Mouse (Mus musculus) hindbrain, embryonic 13.5 days (tissue): ENCODE results near the gene Mov10l1. TPM values are rescaled to one million over a fixed set of nuclear protein-coding genes. Genes with fewer than 3 reads are reported as not detected.

Experiments used
- ATAC-seq: fragments of 200-750 bp; cut with Nextera tagmentation; 2 replicates; pipeline ENCODE4 v1.8.0; 2017; ENCODE audit warnings: moderate TSS enrichment; ENCODE audit not compliant: low FRiP score
- H3K27ac ChIP-seq: fragments of 300-500 bp; sonication (generic); 2 replicates; pipeline ENCODE4 v1.5.1; 2015; ENCODE audit warnings: inconsistent platforms, mild to moderate bottlenecking, moderate library complexity
- H3K27me3 ChIP-seq: fragments of 300-500 bp; sonication (generic); 2 replicates; pipeline ENCODE4 v1.6.1; 2015; ENCODE audit warnings: mild to moderate bottlenecking, inconsistent platforms
- H3K36me3 ChIP-seq: fragments of 300-500 bp; sonication (generic); 2 replicates; pipeline ENCODE4 v1.6.1; 2015; ENCODE audit warnings: mild to moderate bottlenecking, inconsistent platforms
- H3K4me1 ChIP-seq: fragments of 300-500 bp; sonication (generic); replicated peaks from 2 replicates; pipeline ENCODE4 v1.6.1; 2015; ENCODE audit warnings: inconsistent platforms
- H3K4me2 ChIP-seq: fragments of 300-500 bp; sonication (generic); 2 replicates; pipeline ENCODE4 v1.6.1; 2015; ENCODE audit warnings: inconsistent platforms, mild to moderate bottlenecking, moderate library complexity
- H3K4me3 ChIP-seq: fragments of 300-500 bp; sonication (generic); 2 replicates; pipeline ENCODE4 v1.5.1; 2015; ENCODE audit warnings: mild to moderate bottlenecking, inconsistent platforms
- H3K9ac ChIP-seq: fragments of 300-500 bp; sonication (generic); 2 replicates; pipeline ENCODE4 v1.6.1; 2015; ENCODE audit warnings: mild to moderate bottlenecking, inconsistent platforms
- H3K9me3 ChIP-seq: fragments of 300-500 bp; sonication (generic); 2 replicates; pipeline ENCODE4 v1.6.1; 2016; ENCODE audit warnings: inconsistent platforms
- WGBS: fragments of 180-500 bp; shearing (Covaris S2); methylation state at CpG from one replicate; pipeline ENCODE4 v1.1.7; 2015; 5-methylcytosine and 5-hydroxymethylcytosine counted together
- polyA plus RNA-seq: library from polyadenylated mRNA; unstranded; fragments of >200 nt; fragmentation: Nextera tagmentation; extraction: Ambion mirVana; gene quantifications from 2 replicates; pipeline ENCODE4 v1.2.1, GENCODE M21; 2015

Mov10l1 gene
- not detected in 2 replicates for polyA plus RNA-seq

GRCm38 (mm10) chr15:88982534-88983079 is at the start of gene Mov10l1:
Gene Mov10l1 (plus strand): TSS chr15:88982909.
- H3K9ac ChIP-seq: no peak within 1 kb of the TSS
- 95% methylated on average over 31 of the region's 31 CpGs for WGBS
- H3K27ac ChIP-seq: no peak within 1 kb of the TSS
- peaks cover 15% of the 10 kb centered on the region; the same call in 1 of the 2 replicates for H3K4me1 ChIP-seq
- H3K4me2 ChIP-seq: no peak within 1 kb of the TSS
- H3K36me3 ChIP-seq: no peaks in the 10 kb centered on the region
- no peaks in the 10 kb centered on the region for H3K9me3 ChIP-seq
- H3K27me3 ChIP-seq: no peaks in the 10 kb centered on the region
- ATAC-seq: no peak
- H3K4me3 ChIP-seq: no peak within 1 kb of the TSS

- no peak for ATAC-seq
- Histone ChIP-seq H3K36me3 (no peaks in the 10 kb centered on the region), H3K4me1 (no peaks in the 10 kb centered on the region), H3K9me3 (no peaks in the 10 kb centered on the region), H3K9ac (no peak overlapping the region), H3K4me2 (no peak overlapping the region), H3K27ac (no peak overlapping the region), H3K4me3 (no peak overlapping the region), H3K27me3 (no peaks in the 10 kb centered on the region)
- 67% methylated on average over 7 of the region's 7 CpGs for WGBS
These were observed 48.6 kb upstream of the Mov10l1 start for GRCm38 (mm10) chr15:88934141-88934540.

- H3K36me3 ChIP-seq: no peaks in the 10 kb centered on the region
- no peak overlapping the region for H3K9ac ChIP-seq
- no peaks in the 10 kb centered on the region for H3K9me3 ChIP-seq
- 70% methylated on average over 6 of the region's 6 CpGs for WGBS
- H3K4me2 ChIP-seq: no peak overlapping the region
- H3K27me3 ChIP-seq: no peaks in the 10 kb centered on the region
- H3K4me1 ChIP-seq: no peaks in the 10 kb centered on the region
- no peak overlapping the region for H3K27ac ChIP-seq
- H3K4me3 ChIP-seq: no peak overlapping the region
- no peak for ATAC-seq
These were observed 46.0 kb upstream of the Mov10l1 start for GRCm38 (mm10) chr15:88936619-88937290.

GRCm38 (mm10) chr15:88937291-88937650 is 45.4 kb upstream of the Mov10l1 start:
- 83% methylated on average over 2 of the region's 2 CpGs for WGBS
- Histone ChIP-seq H3K4me3 (no peak overlapping the region), H3K9me3 (no peaks in the 10 kb centered on the region)

GRCm38 (mm10) chr15:88942783-88943182 is 39.9 kb upstream of the Mov10l1 start:
- 82% methylated on average over 5 of the region's 5 CpGs for WGBS
- Histone ChIP-seq H3K4me1 (no peaks in the 10 kb centered on the region), H3K9ac (no peak overlapping the region), H3K4me3 (no peak overlapping the region), H3K27me3 (no peaks in the 10 kb centered on the region), H3K9me3 (no peaks in the 10 kb centered on the region), H3K4me2 (no peak overlapping the region), H3K27ac (no peak overlapping the region), H3K36me3 (no peaks in the 10 kb centered on the region)
- ATAC-seq: no peak

More at GRCm38 (mm10) chr15:88937291-88937650, 45.4 kb upstream of the Mov10l1 start:
- Histone ChIP-seq H3K27ac (no peak overlapping the region), H3K36me3 (no peaks in the 10 kb centered on the region), H3K4me1 (no peaks in the 10 kb centered on the region), H3K27me3 (no peaks in the 10 kb centered on the region), H3K4me2 (no peak overlapping the region), H3K9ac (no peak overlapping the region)
- ATAC-seq: no peak

GRCm38 (mm10) chr15:88943896-88944551 is 38.7 kb upstream of the Mov10l1 start:
- 93% methylated on average over 5 of the region's 5 CpGs for WGBS

GRCm38 (mm10) chr15:88946851-88947250 is 35.9 kb upstream of the Mov10l1 start:
- Histone ChIP-seq H3K4me2 (no peak overlapping the region), H3K27ac (no peak overlapping the region), H3K4me1 (no peaks in the 10 kb centered on the region), H3K36me3 (no peaks in the 10 kb centered on the region), H3K9ac (no peak overlapping the region), H3K27me3 (no peaks in the 10 kb centered on the region), H3K9me3 (no peaks in the 10 kb centered on the region), H3K4me3 (no peak overlapping the region)
- WGBS: 65% methylated on average over 6 of the region's 6 CpGs
- no peak for ATAC-seq

More at GRCm38 (mm10) chr15:88943896-88944551, 38.7 kb upstream of the Mov10l1 start:
- H3K27me3 ChIP-seq: no peaks in the 10 kb centered on the region
- no peaks in the 10 kb centered on the region for H3K36me3 ChIP-seq
- no peak for ATAC-seq
- no peaks in the 10 kb centered on the region for H3K9me3 ChIP-seq
- H3K27ac ChIP-seq: no peak overlapping the region
- H3K4me3 ChIP-seq: no peak overlapping the region
- H3K4me2 ChIP-seq: no peak overlapping the region
- no peaks in the 10 kb centered on the region for H3K4me1 ChIP-seq
- H3K9ac ChIP-seq: no peak overlapping the region

- Histone ChIP-seq H3K4me2 (no peak overlapping the region), H3K27ac (no peak overlapping the region), H3K9ac (no peak overlapping the region), H3K4me1 (peaks cover 11% of the 10 kb centered on the region), H3K4me3 (no peak overlapping the region), H3K27me3 (peaks cover 30% of the 10 kb centered on the region), H3K36me3 (no peaks in the 10 kb centered on the region), H3K9me3 (no peaks in the 10 kb centered on the region)
- no peak for ATAC-seq
- whole genome bisulfite sequencing: 81% methylated on average over 4 of the region's 4 CpGs
These were observed 31.5 kb upstream of the Mov10l1 start for GRCm38 (mm10) chr15:88951246-88951645.

- Histone ChIP-seq H3K27ac (no peak within 1 kb of the TSS), H3K36me3 (no peaks in the 10 kb centered on the region), H3K4me1 (peaks cover 14% of the 10 kb centered on the region), H3K9me3 (no peaks in the 10 kb centered on the region), H3K4me2 (peak within 1 kb of the TSS; percentile 90), H3K4me3 (peak within 1 kb of the TSS; percentile 47), H3K9ac (peak within 1 kb of the TSS; percentile 71), H3K27me3 (peaks cover 30% of the 10 kb centered on the region)
- 4% methylated on average over 52 of the region's 53 CpGs for WGBS
- ATAC-seq: peak; percentile 85
These were observed 28.2 kb upstream of the Mov10l1 start, which contains the start of gene Ttll8 for GRCm38 (mm10) chr15:88954368-88955072. Gene Ttll8 (minus strand): TSS chr15:88954418.

GRCm38 (mm10) chr15:88955342-88955741 is 27.4 kb upstream of the Mov10l1 start:
- 83% methylated on average over 6 of the region's 6 CpGs for WGBS
- Histone ChIP-seq H3K4me2 (no peak overlapping the region), H3K9me3 (no peaks in the 10 kb centered on the region)

GRCm38 (mm10) chr15:88957522-88957921 is 25.2 kb upstream of the Mov10l1 start:
- no peak for ATAC-seq
- H3K4me1 ChIP-seq: peaks cover 17% of the 10 kb centered on the region
- H3K4me2 ChIP-seq: no peak overlapping the region
- H3K4me3 ChIP-seq: no peak overlapping the region
- no peaks in the 10 kb centered on the region for H3K9me3 ChIP-seq
- H3K36me3 ChIP-seq: no peaks in the 10 kb centered on the region
- 87% methylated on average over 4 of the region's 4 CpGs for WGBS
- peaks cover 30% of the 10 kb centered on the region for H3K27me3 ChIP-seq
- no peak overlapping the region for H3K27ac ChIP-seq
- no peak overlapping the region for H3K9ac ChIP-seq

More at GRCm38 (mm10) chr15:88955342-88955741, 27.4 kb upstream of the Mov10l1 start:
- no peak overlapping the region for H3K4me3 ChIP-seq
- no peak for ATAC-seq
- H3K27ac ChIP-seq: no peak overlapping the region
- no peak overlapping the region for H3K9ac ChIP-seq
- H3K36me3 ChIP-seq: no peaks in the 10 kb centered on the region
- H3K27me3 ChIP-seq: peaks cover 30% of the 10 kb centered on the region
- H3K4me1 ChIP-seq: peaks cover 17% of the 10 kb centered on the region

GRCm38 (mm10) chr15:88964070-88964578 is 18.6 kb upstream of the Mov10l1 start:
- Histone ChIP-seq H3K4me2 (no peak overlapping the region), H3K4me1 (peaks cover 5% of the 10 kb centered on the region), H3K4me3 (no peak overlapping the region), H3K36me3 (no peaks in the 10 kb centered on the region), H3K9ac (no peak overlapping the region), H3K27me3 (no peaks in the 10 kb centered on the region), H3K27ac (no peak overlapping the region), H3K9me3 (no peaks in the 10 kb centered on the region)
- no peak for ATAC-seq
- 93% methylated on average over 2 of the region's 2 CpGs for WGBS
